Mouse (Mus musculus) testis, adult 2 months (tissue): ENCODE measurements around the gene Hsdl2.

ENCODE experiments used
- CTCF ChIP-seq: fragments of 200-500 bp; IDR thresholded peaks from 2 replicates; pipeline ENCODE4 v1.5.1; 2012; ENCODE audit warnings: low read depth, mild to moderate bottlenecking, inconsistent platforms, low read length, moderate library complexity; ENCODE audit not compliant: control insufficient read depth, insufficient read depth, insufficient replicate concordance
- POLR2A ChIP-seq: fragments of 200-500 bp; IDR thresholded peaks from 2 replicates; pipeline ENCODE4 v1.6.1; 2012; ENCODE audit warnings: low read depth, mild to moderate bottlenecking, inconsistent platforms, low read length, moderate library complexity; ENCODE audit not compliant: control insufficient read depth

DNA sequence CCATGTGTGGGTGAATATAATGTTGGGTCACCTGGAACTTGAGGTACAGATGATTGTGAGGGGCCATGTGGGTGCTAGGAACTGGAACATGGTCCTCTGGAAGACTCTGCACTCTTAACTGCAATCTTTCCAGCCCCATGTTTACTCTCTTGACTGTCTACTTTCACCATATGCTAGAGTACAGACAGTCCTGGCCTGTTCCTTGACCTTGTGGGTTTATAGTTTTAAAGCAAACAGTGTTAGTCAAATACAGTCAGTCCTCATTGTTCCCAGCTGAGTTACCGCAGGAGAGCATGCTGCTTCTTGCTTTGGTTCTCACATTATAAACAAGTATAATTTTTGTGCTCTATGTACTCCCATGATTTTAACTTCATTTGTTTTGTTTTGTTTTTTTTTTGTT, 80.8 kb downstream of the Hsdl2 start:
- no peak for TF ChIP-seq POLR2A
- no peak for TF ChIP-seq CTCF
